Mouse (Mus musculus) thymus, postnatal 14 days (tissue): Measurements from ENCODE around the gene Ak3.
"Not testable (repeated sequence)": the region's sequence is repeated elsewhere in the genome, so short reads cannot be mapped to it uniquely, and the experiment has no call there.

Experiments used
- DNase-seq: peaks from one replicate; pipeline ENCODE4 v3.0.0; 2021

The Ak3 gene

GRCm38 (mm10) chr19:29042143-29042542 lies 5.6 kb downstream of the Ak3 start:
- no peak for DNase-seq

- DNase-seq: no peak
Measured at GRCm38 (mm10) chr19:29040206-29040605, 7.6 kb downstream of the Ak3 start.

DNA sequence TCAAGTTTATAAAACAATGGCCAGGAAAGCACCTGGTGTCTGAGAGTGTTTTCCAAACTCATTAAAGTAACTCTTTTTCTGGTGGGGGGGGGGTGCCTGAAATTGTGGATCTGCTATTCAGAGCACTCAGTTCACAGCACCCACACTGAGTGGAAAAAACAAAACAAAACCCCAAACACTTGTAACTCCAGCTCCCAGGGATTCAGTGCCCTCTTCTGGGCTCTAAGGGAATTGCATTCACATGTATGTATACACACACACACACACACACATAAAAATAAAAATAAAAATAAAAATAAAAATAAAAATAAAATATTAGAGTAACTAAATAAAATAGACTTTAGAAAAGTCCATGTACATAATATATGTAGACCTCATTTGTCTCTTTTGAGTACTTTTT lies 8.4 kb downstream of the Ak3 start:
- no peak for DNase-seq

DNA sequence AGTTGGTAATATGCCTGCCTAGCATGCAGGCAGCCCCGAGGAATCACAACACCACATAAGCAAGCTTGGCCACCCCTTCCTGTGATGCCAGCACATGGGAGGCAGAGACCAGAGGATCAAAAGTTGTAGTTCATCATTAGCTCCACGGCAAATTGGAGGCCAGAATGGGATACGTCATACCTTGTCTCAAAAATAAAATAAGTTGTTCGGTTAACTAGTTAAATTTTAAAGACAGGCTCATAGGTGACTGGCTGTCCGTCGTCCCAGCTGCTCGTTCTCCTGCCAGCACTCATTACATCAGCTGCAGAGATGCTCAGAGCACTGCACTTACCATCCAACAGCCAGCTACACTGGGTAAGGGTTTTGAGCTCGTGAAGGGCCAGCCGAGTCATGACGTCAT lies 10.2 kb downstream of the Ak3 start:
- DNase-seq: no peak

GRCm38 (mm10) chr19:29037026-29037425 lies 10.7 kb downstream of the Ak3 start:
- DNase-seq: no peak

GRCm38 (mm10) chr19:29032662-29033061 lies 15.1 kb downstream of the Ak3 start:
- no peak for DNase-seq

- no peak for DNase-seq
Measured at GRCm38 (mm10) chr19:29031788-29032187, 16.0 kb downstream of the Ak3 start.

DNA sequence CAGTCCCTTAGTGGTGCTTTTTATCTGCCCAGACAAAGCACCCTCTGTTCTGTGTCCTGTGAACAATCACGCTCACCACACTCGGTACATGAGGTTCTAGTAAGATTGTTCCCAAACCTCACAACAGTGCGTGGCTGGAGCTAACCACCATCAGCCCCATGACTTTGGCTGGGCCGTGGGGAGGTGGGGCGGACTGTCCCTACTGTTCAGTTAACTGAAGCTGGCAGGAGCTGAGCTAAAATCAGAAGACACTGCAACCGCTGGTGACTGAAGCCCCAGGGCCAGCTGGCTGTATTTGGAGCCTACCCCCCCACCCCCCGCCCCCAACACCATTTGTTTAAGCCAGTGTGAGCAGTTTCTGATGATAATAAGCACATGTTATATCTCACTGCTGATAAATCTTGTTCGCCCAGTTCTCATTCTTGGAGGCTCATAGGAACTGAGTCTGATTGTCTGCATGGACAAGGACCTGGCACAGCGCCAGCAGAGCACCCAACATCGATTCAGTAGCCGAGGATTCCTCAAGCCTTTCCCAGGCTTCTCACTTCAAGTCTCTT lies 23.3 kb downstream of the Ak3 start:
- no peak for DNase-seq

DNA sequence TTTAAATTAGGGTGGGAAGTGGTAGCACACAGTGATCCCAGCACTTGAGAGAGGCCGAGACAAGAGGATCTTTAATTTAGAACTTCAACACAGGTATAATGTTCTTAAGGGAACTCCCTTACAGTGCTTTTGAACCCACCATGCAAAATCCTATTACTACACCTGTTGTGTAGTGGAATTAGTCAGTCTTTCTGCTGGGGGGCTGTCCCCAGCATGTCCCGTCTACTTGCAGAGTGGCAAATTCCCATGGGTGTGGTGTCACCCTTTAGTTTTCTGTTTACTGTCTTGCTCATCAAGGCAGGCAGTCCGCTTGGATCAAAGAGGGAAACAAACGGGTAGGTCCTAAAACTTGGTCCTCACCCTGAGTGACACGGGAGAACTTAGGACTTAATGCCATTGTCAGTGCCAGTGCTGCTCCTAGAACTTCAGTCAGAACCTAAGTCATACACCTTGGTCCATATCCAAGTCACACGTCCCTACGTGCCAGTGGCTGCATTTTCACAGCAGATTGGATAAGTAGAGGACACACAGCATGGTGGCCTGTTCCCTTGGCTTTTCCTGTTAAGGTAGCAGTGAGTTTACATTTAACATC lies 25.9 kb downstream of the Ak3 start:
- DNase-seq: no peak

DNA sequence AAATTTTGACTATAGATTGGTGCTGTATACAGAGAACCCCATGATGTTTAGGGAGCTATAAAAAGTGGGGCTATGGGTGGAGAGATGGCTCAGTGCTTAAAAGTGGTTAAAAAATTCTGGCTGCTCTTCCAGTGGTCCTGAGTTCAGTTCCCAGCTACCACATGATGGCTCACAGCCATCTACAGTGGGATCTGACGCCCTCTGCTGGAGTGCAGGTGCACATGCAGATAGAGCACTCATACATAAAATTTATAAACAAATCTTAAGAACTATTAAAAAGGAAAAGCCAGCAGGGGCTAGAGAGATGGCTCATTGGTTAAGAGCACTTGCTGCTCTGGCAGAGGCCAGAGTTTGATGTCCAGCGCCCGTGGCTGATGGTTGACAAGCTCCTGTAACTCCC lies 28.1 kb downstream of the Ak3 start:
- DNase-seq: no peak

DNA sequence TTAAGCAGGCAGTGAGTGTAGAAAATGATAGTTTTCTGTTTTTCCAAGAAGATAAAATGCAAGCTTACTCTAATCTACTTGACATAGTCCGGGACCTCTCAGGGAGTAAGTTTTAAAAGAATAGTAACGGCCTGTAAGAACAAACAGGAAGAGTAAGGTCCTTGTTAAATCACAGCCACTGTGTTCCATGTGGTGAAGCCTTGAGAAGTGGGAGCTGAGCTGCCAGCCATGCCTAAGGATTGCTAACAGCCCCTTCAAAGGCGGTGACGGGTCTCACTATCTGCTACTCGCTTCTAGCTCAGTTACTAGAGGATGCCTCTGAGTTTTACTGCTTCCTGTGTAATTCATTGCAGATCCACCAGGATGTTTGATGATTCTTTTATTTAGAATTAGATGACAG lies 31.0 kb downstream of the Ak3 start:
- no peak for DNase-seq

GRCm38 (mm10) chr19:29016204-29016765 lies 31.5 kb downstream of the Ak3 start:
- DNase-seq: no peak

DNA sequence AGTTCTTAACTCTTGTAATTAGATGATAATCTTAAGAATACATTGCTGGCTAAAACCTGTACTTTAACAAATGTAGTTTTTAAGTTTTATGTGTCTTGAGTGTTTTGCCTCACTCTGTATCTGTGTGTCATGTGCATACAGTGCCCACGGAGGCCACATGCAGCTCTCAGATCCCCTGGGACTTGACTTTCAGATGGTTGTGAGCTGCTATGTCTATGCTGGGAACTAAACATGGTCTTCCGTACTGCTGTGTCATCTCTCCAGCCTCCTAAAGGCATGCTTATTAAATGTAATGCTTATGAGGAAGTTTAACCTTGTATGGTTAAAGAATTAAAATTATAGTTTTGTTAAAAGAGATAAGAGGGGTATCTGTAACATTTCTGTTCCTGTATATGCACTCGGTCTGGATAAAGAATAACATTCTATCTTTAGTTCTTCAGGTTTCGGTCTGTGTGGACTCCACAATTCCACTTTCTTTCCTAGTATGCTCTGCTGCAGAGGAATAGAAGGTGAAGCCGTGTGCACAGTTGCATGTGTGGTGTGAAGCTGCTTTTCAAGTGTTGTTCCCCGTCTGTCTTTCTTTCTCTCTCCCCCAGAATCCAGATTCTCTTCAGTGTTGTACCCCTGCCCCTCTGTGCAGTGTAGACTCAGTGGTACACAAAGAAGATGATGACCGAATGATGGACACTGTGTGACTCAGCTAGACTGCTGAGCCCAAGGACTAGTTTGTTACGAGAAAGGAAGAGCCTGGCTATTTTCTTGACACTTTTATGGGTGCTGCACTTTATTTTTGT lies 32.2 kb downstream of the Ak3 start:
- DNase-seq: no peak

GRCm38 (mm10) chr19:29014466-29015055 lies 33.2 kb downstream of the Ak3 start:
- DNase-seq: no peak

GRCm38 (mm10) chr19:29011355-29011990 lies 36.3 kb downstream of the Ak3 start:
- DNase-seq: no peak

- DNase-seq: no peak
Measured at GRCm38 (mm10) chr19:29009046-29009445, 38.7 kb downstream of the Ak3 start.

DNA sequence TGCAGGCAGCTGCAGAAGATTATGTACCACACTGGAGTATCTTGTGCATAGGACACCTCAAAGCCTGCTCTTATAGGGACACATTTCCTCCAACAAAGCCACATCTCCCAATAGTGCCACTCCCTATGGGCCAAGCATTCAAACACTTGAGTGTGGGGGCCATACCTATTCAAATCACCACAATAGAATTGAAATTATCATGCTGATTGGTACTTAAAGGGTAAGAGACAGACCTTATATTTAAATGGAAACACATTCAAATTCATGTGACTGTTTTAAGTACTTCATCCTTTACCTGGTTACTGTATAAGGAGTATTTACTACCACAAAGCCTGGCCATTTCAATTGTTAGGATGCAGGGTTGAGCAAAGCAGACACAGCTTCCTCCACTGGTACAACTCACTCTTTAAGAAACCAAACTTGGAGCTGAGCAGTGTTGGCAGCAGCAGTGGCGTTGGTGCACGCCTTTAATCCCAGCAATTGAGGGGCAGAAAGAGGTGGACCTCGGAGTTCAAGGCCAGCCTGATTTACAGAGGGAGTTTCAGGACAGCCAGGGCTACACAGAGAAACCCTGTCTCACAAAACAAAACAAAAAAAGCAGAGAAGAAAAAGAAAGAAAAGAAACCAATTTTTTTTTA lies 39.6 kb downstream of the Ak3 start:
- no peak for DNase-seq

DNA sequence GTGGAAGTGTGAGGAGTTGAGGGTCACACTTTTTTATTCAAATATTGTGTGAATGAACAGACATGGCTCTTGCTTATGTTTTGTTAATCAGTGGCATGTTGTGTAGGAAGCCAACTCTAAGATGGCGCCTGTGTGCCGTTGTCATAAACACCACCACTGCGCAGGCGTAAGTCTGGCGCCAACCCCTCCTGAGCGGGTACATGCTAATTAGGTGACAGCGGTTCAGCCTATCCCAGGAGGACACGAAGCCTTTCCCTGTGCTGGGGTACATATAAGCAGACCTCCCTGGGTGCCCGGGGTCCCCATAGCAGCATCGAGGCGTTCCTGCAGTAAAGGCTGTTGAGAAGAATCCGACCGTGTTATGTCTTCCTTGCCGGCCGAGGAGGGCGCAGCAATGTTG lies 47.4 kb downstream of the Ak3 start:
- not testable (repeated sequence) for DNase-seq

DNA sequence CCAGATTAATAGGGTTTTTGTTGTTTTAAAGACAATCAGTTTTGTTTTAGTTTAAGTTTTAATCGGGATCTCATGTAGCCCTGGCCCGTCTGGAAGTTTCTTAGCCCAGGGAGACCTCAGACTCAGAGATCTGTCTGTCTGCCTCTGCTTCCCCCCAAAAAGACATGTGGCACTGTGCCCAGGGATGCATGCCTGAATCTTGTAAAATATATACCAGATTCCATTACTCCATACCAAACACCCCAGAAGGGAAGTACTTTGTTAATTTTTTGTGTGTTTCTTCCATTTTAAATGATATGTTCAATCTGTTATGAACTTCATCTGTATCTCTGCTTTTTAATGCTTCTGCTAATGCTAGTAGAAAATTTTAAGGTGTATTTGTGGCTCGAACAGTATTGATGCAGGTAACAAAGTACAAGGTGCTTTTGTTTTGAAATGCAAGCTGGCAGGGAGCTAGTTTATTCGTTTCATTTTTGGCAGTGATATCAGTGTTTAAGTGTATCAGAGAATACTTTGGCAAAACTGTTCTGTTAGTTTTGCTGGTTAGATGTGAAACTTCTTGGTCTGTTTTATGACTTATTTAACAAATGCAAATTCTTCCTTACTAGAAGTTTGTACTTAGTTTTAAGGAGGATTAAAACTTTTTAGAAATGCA lies 49.7 kb downstream of the Ak3 start:
- no peak for DNase-seq

GRCm38 (mm10) chr19:28995366-28995765 lies 52.4 kb downstream of the Ak3 start:
- no peak for DNase-seq

- no peak for DNase-seq
Measured at GRCm38 (mm10) chr19:28994870-28995269, 52.9 kb downstream of the Ak3 start.

DNA sequence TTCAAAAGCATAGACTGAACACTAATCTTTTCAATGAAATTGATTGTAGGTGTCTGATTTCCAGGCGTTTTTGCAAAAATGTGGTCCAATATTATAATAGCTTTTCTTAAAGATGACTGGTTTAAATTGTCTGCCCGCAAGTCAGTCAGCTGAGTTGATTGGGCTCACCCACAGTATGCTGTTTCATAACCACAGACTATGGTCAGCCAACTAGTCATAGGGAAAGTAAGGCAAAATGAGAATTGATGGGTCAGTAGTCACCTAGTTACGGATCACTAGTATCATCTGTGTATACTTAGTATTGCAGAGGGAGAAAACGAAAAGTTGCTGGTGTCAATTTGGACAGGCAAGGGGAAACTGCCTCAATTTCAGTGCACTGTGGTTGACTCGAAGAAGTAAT lies 56.4 kb downstream of the Ak3 start:
- DNase-seq: no peak
